In genomic region chrX:56446487-56447428, GRCm38 (mm10) we compare ENCODE assay signal across 15 mouse cellular contexts. TPM values are rescaled to one million over a fixed set of nuclear protein-coding genes. Genes with fewer than 3 reads are reported as not detected.
DNase-seq lines count a peak whose midpoint lies in the region; ATAC-seq and TF ChIP-seq lines count a peak whose summit lies in the region.
"Had no signal": no experiment of that assay in that cellular context is flagged by ENCODE, and none has a peak within 500 bp of the region (broad histone marks: within the 10 kb centered on the region; RNA-seq: fewer than 3 reads in every experiment).

No protein-coding gene starts in this region.

- H3K9me3 ChIP-seq in forebrain, postnatal 0 days (ENCODE audit: low read length): no peaks in the 10 kb centered on the region
- no peaks in the 10 kb centered on the region for H3K9me3 ChIP-seq in forebrain, embryonic 13.5 days (replicated peaks)
- no peaks in the 10 kb centered on the region for H3K9me3 ChIP-seq in hindbrain, postnatal 0 days (ENCODE audit: low read length)
- H3K9me3 ChIP-seq: embryonic facial prominence, embryonic 13.5 days; midbrain, embryonic 15.5 days; neural tube, embryonic 15.5 days had no signal

- no peaks in the 10 kb centered on the region for H3K4me1 ChIP-seq in forebrain, postnatal 0 days (ENCODE audit: insufficient read depth)
- H3K4me1 ChIP-seq in forebrain, embryonic 13.5 days: no peaks in the 10 kb centered on the region
- H3K4me1 ChIP-seq in hindbrain, postnatal 0 days (ENCODE audit: insufficient read depth, low read length): no peaks in the 10 kb centered on the region
- H3K4me1 ChIP-seq: embryonic facial prominence, embryonic 13.5 days; midbrain, embryonic 15.5 days; neural tube, embryonic 15.5 days had no signal

- no peaks in the 10 kb centered on the region for H3K27me3 ChIP-seq in forebrain, postnatal 0 days (ENCODE audit: insufficient read depth, low read length)
- no peaks in the 10 kb centered on the region for H3K27me3 ChIP-seq in forebrain, embryonic 13.5 days
- no peaks in the 10 kb centered on the region for H3K27me3 ChIP-seq in hindbrain, postnatal 0 days (ENCODE audit: insufficient read depth, low read length)
- H3K27me3 ChIP-seq: embryonic facial prominence, embryonic 13.5 days; midbrain, embryonic 15.5 days; neural tube, embryonic 15.5 days had no signal

- DNase-seq in forebrain, postnatal 0 days: no peak
- DNase-seq in spleen, adult 12 weeks (ENCODE audit: low spot score): peak; percentile 6
- no peak for DNase-seq in spleen, postnatal 14 days (ENCODE audit: low spot score in 2 of 2)
- peak; percentile 18 to 38 for DNase-seq in heart, postnatal 10 days
- peak; percentile 34 for DNase-seq in skeletal muscle tissue, adult 2 months (ENCODE audit: low read depth, low spot score)
- DNase-seq in cerebellum, adult 18-20 months: no peak
- no peak for DNase-seq in hindbrain, postnatal 0 days (ENCODE audit: low spot score)
- DNase-seq: adrenal gland, adult 8-10 months; cerebellum, adult 9-10 months had no signal

- 0 out of 2 replicates have a peak, but pooled peaks have one; percentile 18 for ATAC-seq in forebrain, postnatal 0 days
- no peak for ATAC-seq in forebrain, embryonic 13.5 days
- ATAC-seq in hindbrain, postnatal 0 days: no peak
- ATAC-seq: midbrain, embryonic 15.5 days had no signal

- H3K4me2 ChIP-seq in forebrain, postnatal 0 days (ENCODE audit: low read depth): no peak overlapping the region
- H3K4me2 ChIP-seq in forebrain, embryonic 13.5 days: no peak overlapping the region
- no peak overlapping the region for H3K4me2 ChIP-seq in hindbrain, postnatal 0 days (ENCODE audit: low read depth, low read length)
- H3K4me2 ChIP-seq: embryonic facial prominence, embryonic 13.5 days; midbrain, embryonic 15.5 days; neural tube, embryonic 15.5 days had no signal

- H3K9ac ChIP-seq in forebrain, postnatal 0 days: no peak overlapping the region
- H3K9ac ChIP-seq in forebrain, embryonic 13.5 days: no peak overlapping the region
- no peak overlapping the region for H3K9ac ChIP-seq in hindbrain, postnatal 0 days (replicated peaks; ENCODE audit: low read length)
- H3K9ac ChIP-seq: embryonic facial prominence, embryonic 13.5 days; midbrain, embryonic 15.5 days; neural tube, embryonic 15.5 days had no signal

- no peak overlapping the region for H3K27ac ChIP-seq in forebrain, postnatal 0 days (ENCODE audit: low read depth, low read length)
- no peak overlapping the region for H3K27ac ChIP-seq in forebrain, embryonic 13.5 days
- no peak overlapping the region for H3K27ac ChIP-seq in hindbrain, postnatal 0 days
- H3K27ac ChIP-seq: embryonic facial prominence, embryonic 13.5 days; midbrain, embryonic 15.5 days; neural tube, embryonic 15.5 days had no signal

- no peak for TF ChIP-seq CTCF in forebrain, postnatal 0 days (IDR thresholded peaks at IDR 0.05; ENCODE audit: low read depth)
- no peak for TF ChIP-seq CTCF in hindbrain, postnatal 0 days (IDR thresholded peaks at IDR 0.05; ENCODE audit: low read depth)

- H3K36me3 ChIP-seq in forebrain, postnatal 0 days (ENCODE audit: insufficient read depth): no peaks in the 10 kb centered on the region
- H3K36me3 ChIP-seq in forebrain, embryonic 13.5 days (ENCODE audit: poor library complexity, severe bottlenecking): no peaks in the 10 kb centered on the region
- H3K36me3 ChIP-seq in hindbrain, postnatal 0 days (ENCODE audit: insufficient read depth, low read length): no peaks in the 10 kb centered on the region
- H3K36me3 ChIP-seq: embryonic facial prominence, embryonic 13.5 days; midbrain, embryonic 15.5 days; neural tube, embryonic 15.5 days had no signal

- WGBS in forebrain, postnatal 0 days: 84% methylated on average over 11 of the region's 11 CpGs
- 80% methylated on average over 11 of the region's 11 CpGs for WGBS in forebrain, embryonic 13.5 days
- 85% methylated on average over 11 of the region's 11 CpGs for WGBS in hindbrain, postnatal 0 days

- intact Hi-C loops in heart, postnatal 10 days (cut with DNase I): no loop called here

- no peak overlapping the region for H3K4me3 ChIP-seq in forebrain, postnatal 0 days (ENCODE audit: low read depth, low read length)
- H3K4me3 ChIP-seq in forebrain, embryonic 13.5 days: no peak overlapping the region
- no peak overlapping the region for H3K4me3 ChIP-seq in hindbrain, postnatal 0 days (ENCODE audit: low read length)
- H3K4me3 ChIP-seq: embryonic facial prominence, embryonic 13.5 days; midbrain, embryonic 15.5 days; neural tube, embryonic 15.5 days had no signal

RNA-seq across cellular contexts. Expression of gene Gm2174, which starts 1.0 kb away (rescaled TPM):
- total RNA-seq in forebrain, postnatal 0 days (2014; rRNA removed): not detected in 2 replicates
- 0.57 and 1.6 TPM in 2 replicates for polyA plus RNA-seq in forebrain, postnatal 0 days (2015; fragmentation: Nextera tagmentation; extraction: Ambion mirVana)
- polyA plus RNA-seq in forebrain, embryonic 13.5 days (2015; fragmentation: Nextera tagmentation; extraction: Ambion mirVana): 1.4 and 1.5 TPM in 2 replicates
- under 1 TPM in 1 of 2 experiments, not detected in 1; 0.93 TPM for total RNA-seq in heart, postnatal 10 days (2021)
- total RNA-seq in hindbrain, postnatal 0 days (2014; rRNA removed): not detected in 2 replicates
- polyA plus RNA-seq in hindbrain, postnatal 0 days (2015; fragmentation: Nextera tagmentation; extraction: Ambion mirVana): 2.8 TPM in 1 of 2 replicates, not detected in the other
- total RNA-seq: left cerebral cortex, postnatal 25 days had no signal
- polyA plus RNA-seq: large intestine, adult 2 months had no signal

RNA-seq across cellular contexts. Expression of gene Ints6l, which starts 7.9 kb away (rescaled TPM):
- 22.4 and 33.7 TPM in 2 replicates for total RNA-seq in forebrain, postnatal 0 days (2014; rRNA removed)
- polyA plus RNA-seq in forebrain, postnatal 0 days (2015; fragmentation: Nextera tagmentation; extraction: Ambion mirVana): 9.8 and 10.1 TPM in 2 replicates
- 16.4 and 19.4 TPM in 2 replicates for polyA plus RNA-seq in forebrain, embryonic 13.5 days (2015; fragmentation: Nextera tagmentation; extraction: Ambion mirVana)
- 10 to 100 TPM; 15.1 to 15.3 TPM for total RNA-seq in heart, postnatal 10 days (2021)
- 20.4 and 22.7 TPM in 2 replicates for total RNA-seq in hindbrain, postnatal 0 days (2014; rRNA removed)
- 13.2 and 15.9 TPM in 2 replicates for polyA plus RNA-seq in hindbrain, postnatal 0 days (2015; fragmentation: Nextera tagmentation; extraction: Ambion mirVana)

Comparison
In these comparisons a context has a peak if more than half of its experiments do, and no peak if none do; other contexts are left out.
1. DNase-seq: peak in spleen, adult 12 weeks (single experiment), heart, postnatal 10 days (2 of 2) and skeletal muscle tissue, adult 2 months (single experiment); none in forebrain, postnatal 0 days (single experiment), spleen, postnatal 14 days (0 of 2), cerebellum, adult 18-20 months (0 of 2) and hindbrain, postnatal 0 days (single experiment).